Mouse (Mus musculus) C2C12 (cell line): ENCODE data around the gene Upk3a.

ENCODE experiments used
- CEBPB ChIP-seq: IDR thresholded peaks from one replicate; pipeline ENCODE4 v1.6.1; 2011; ENCODE audit warnings: low read depth, mild to moderate bottlenecking, control low read depth, moderate library complexity
- CTCF ChIP-seq: IDR thresholded peaks from one replicate; pipeline ENCODE4 v1.5.1; 2011; ENCODE audit not compliant: control insufficient read depth, insufficient read depth, insufficient read length
- USF1 ChIP-seq: IDR thresholded peaks from one replicate; pipeline ENCODE4 v1.6.1; 2011; ENCODE audit warnings: low read depth, mild to moderate bottlenecking, control low read depth, moderate library complexity

- no peak for TF ChIP-seq CTCF
- no peak for TF ChIP-seq CEBPB
- TF ChIP-seq USF1, result no peak
Observed at GRCm38 (mm10) chr15:85043116-85043515, 26.2 kb downstream of the Upk3a start.
